Mouse (Mus musculus) CH12.LX (cell line): ENCODE data around the gene Spata9. TPM values are rescaled to one million over a fixed set of nuclear protein-coding genes. Genes with fewer than 3 reads are reported as not detected.

Experiments
- DNase-seq: peaks from one replicate; pipeline ENCODE4 v3.0.0-alpha.2; 2013; ENCODE audit errors: extremely low read depth
- H3K27ac ChIP-seq: 2 replicates; pipeline ENCODE4 v1.5.1; 2012; ENCODE audit warnings: low read depth, mild to moderate bottlenecking, control low read depth, moderate library complexity; ENCODE audit not compliant: insufficient read depth
- H3K27me3 ChIP-seq: replicated peaks from 2 replicates; pipeline ENCODE3; 2012; ENCODE audit warnings: inconsistent platforms
- H3K36me3 ChIP-seq, 2 experiments: replicated peaks in 1 of 2; 2 replicates each; pipeline versions ENCODE3 to v1.6.1; 2012; ENCODE audit warnings: inconsistent platforms in 1 of 2, low read length in 1 of 2, mild to moderate bottlenecking in 1 of 2, mixed read lengths in 1 of 2, moderate library complexity in 1 of 2; ENCODE audit not compliant: control insufficient read depth in 1 of 2, insufficient read depth in 1 of 2
- H3K4me1 ChIP-seq, 2 experiments: 2 replicates each; pipeline ENCODE4 v1.6.1; 2012; ENCODE audit warnings: inconsistent platforms in 1 of 2, moderate library complexity in 1 of 2; ENCODE audit not compliant: insufficient read depth in 2 of 2, control insufficient read depth in 1 of 2
- H3K4me2 ChIP-seq: 2 replicates; pipeline ENCODE4 v1.6.1; 2012; ENCODE audit warnings: low read depth, mild to moderate bottlenecking, control low read depth; ENCODE audit not compliant: poor library complexity, insufficient read depth, severe bottlenecking
- H3K4me3 ChIP-seq, 3 experiments: fragments of 150-350 bp in 1 of 3; sonication (generic) in 1 of 3; replicated peaks in 1 of 3; 2 replicates each; pipeline versions ENCODE3 to v1.5.1; 2011 to 2012; ENCODE audit warnings: low read depth in 2 of 3, low read length in 2 of 3, mild to moderate bottlenecking in 2 of 3, moderate library complexity in 2 of 3, control low read depth in 1 of 3, improper control_type of control experiment in 1 of 3, inconsistent platforms in 1 of 3, mixed read lengths in 1 of 3; ENCODE audit not compliant: poor library complexity in 1 of 3
- H3K79me2 ChIP-seq: replicated peaks from 2 replicates; pipeline ENCODE4 v1.6.1; 2012; ENCODE audit warnings: mild to moderate bottlenecking, moderate library complexity; ENCODE audit not compliant: control insufficient read depth, poor library complexity, insufficient read depth, severe bottlenecking; ENCODE audit errors: extremely low read depth
- H3K9ac ChIP-seq: 2 replicates; pipeline ENCODE4 v1.6.1; 2012; ENCODE audit warnings: low read depth, mild to moderate bottlenecking, control low read depth, moderate library complexity; ENCODE audit not compliant: insufficient read depth
- H3K9me3 ChIP-seq: replicated peaks from 2 replicates; pipeline ENCODE3; 2012; ENCODE audit warnings: low read length, inconsistent platforms, mixed read lengths
- CHD2 ChIP-seq: IDR thresholded peaks from 2 replicates; pipeline ENCODE4 v1.6.1; 2011; ENCODE audit warnings: low read length, improper control_type of control experiment
- CTCF ChIP-seq, 2 experiments: IDR thresholded peaks in 1 of 2; conservative IDR thresholded peaks in 1 of 2; 2 replicates each; pipeline ENCODE4 v1.5.1; 2011 to 2012; ENCODE audit warnings: low read depth in 2 of 2, low read length in 2 of 2, improper control_type of control experiment in 1 of 2, inconsistent platforms in 1 of 2, mild to moderate bottlenecking in 1 of 2, moderate library complexity in 1 of 2
- ELF1 ChIP-seq: IDR thresholded peaks from 2 replicates; pipeline ENCODE4 v1.6.1; 2014; ENCODE audit warnings: low read depth, mild to moderate bottlenecking, inconsistent platforms, low read length, improper control_type of control experiment
- EP300 ChIP-seq: IDR thresholded peaks from 2 replicates; pipeline ENCODE4 v1.6.1; 2011; ENCODE audit warnings: low read length, improper control_type of control experiment
- IRF4 ChIP-seq: IDR thresholded peaks from 2 replicates; pipeline ENCODE4 v1.6.1; 2014; ENCODE audit warnings: low read depth, mild to moderate bottlenecking, inconsistent platforms, low read length, improper control_type of control experiment
- JUN ChIP-seq: IDR thresholded peaks from 2 replicates; pipeline ENCODE4 v1.6.1; 2011; ENCODE audit warnings: low read depth, mild to moderate bottlenecking, low read length, improper control_type of control experiment, moderate library complexity; ENCODE audit not compliant: insufficient read depth
- JUND ChIP-seq: conservative IDR thresholded peaks from 2 replicates; pipeline ENCODE4 v1.6.1; 2011; ENCODE audit warnings: low read depth, low read length, improper control_type of control experiment
- KAT2A ChIP-seq: IDR thresholded peaks from 2 replicates; pipeline ENCODE4 v1.6.1; 2012; ENCODE audit warnings: low read length, improper control_type of control experiment, inconsistent platforms; ENCODE audit not compliant: insufficient replicate concordance
- MAFK ChIP-seq: IDR thresholded peaks from 2 replicates; pipeline ENCODE4 v1.6.1; 2011; ENCODE audit warnings: low read length, improper control_type of control experiment; ENCODE audit not compliant: insufficient replicate concordance
- MAZ ChIP-seq: IDR thresholded peaks from 2 replicates; pipeline ENCODE4 v1.6.1; 2012; ENCODE audit warnings: low read depth, mild to moderate bottlenecking, inconsistent platforms, low read length, improper control_type of control experiment, moderate library complexity
- MXI1 ChIP-seq: IDR thresholded peaks from 2 replicates; pipeline ENCODE4 v1.6.1; 2011; ENCODE audit warnings: mild to moderate bottlenecking, low read depth, low read length, improper control_type of control experiment
- MYC ChIP-seq: IDR thresholded peaks from 2 replicates; pipeline ENCODE4 v1.6.1; 2011; ENCODE audit warnings: low read depth, mild to moderate bottlenecking, improper control_type of control experiment, low read length
- NELFE ChIP-seq: IDR thresholded peaks from 2 replicates; pipeline ENCODE4 v1.6.1; 2011; ENCODE audit warnings: low read depth, low read length, improper control_type of control experiment
- PAX5 ChIP-seq: IDR thresholded peaks from 2 replicates; pipeline ENCODE4 v1.6.1; 2012; ENCODE audit warnings: low read length, inconsistent platforms, mixed read lengths
- POLR2A ChIP-seq: IDR thresholded peaks from 2 replicates; pipeline ENCODE4 v1.6.1; 2011; ENCODE audit warnings: low read depth, mild to moderate bottlenecking, improper control_type of control experiment, low read length
- POLR2AphosphoS2 ChIP-seq: IDR thresholded peaks from 2 replicates; pipeline ENCODE4 v1.6.1; 2011; ENCODE audit warnings: low read depth, low read length, improper control_type of control experiment
- RAD21 ChIP-seq: IDR thresholded peaks from 2 replicates; pipeline ENCODE4 v1.6.1; 2011; ENCODE audit warnings: low read depth, mild to moderate bottlenecking, low read length, improper control_type of control experiment, moderate library complexity
- RCOR1 ChIP-seq: conservative IDR thresholded peaks from 2 replicates; pipeline ENCODE4 v1.6.1; 2012; ENCODE audit warnings: low read depth, mild to moderate bottlenecking, inconsistent platforms, low read length, improper control_type of control experiment
- SIN3A ChIP-seq: IDR thresholded peaks from 2 replicates; pipeline ENCODE4 v1.6.1; 2012; ENCODE audit warnings: low read length, improper control_type of control experiment, inconsistent platforms
- TBP ChIP-seq: conservative IDR thresholded peaks from 2 replicates; pipeline ENCODE4 v1.6.1; 2011; ENCODE audit warnings: low read depth, low read length, improper control_type of control experiment
- USF1 ChIP-seq: IDR thresholded peaks from 2 replicates; pipeline ENCODE4 v1.6.1; 2014; ENCODE audit warnings: low read depth, mild to moderate bottlenecking, inconsistent platforms, low read length, improper control_type of control experiment
- ZMIZ1 ChIP-seq: IDR thresholded peaks from 2 replicates; pipeline ENCODE4 v1.6.1; 2012; ENCODE audit warnings: low read depth, mild to moderate bottlenecking, inconsistent platforms, low read length, improper control_type of control experiment
- ZNF384 ChIP-seq: IDR thresholded peaks from 2 replicates; pipeline ENCODE4 v1.6.1; 2012; ENCODE audit warnings: low read depth, low read length, improper control_type of control experiment, inconsistent platforms
- dilution Hi-C: fragments of 300-500 bp; cut with MboI; formaldehyde crosslinking; loops from 2 replicates; pipeline ENCODE4 v1.14.3; 2020; ENCODE audit warnings: low sequenced_read_pairs; ENCODE audit not compliant: extremely low pct_unique_long_range_greater_than_20kb, extremely low pct_ligation_motif_present
- in situ Hi-C: fragments of 300-500 bp; cut with MboI; formaldehyde crosslinking; loops from 3 replicates; pipeline ENCODE4 v1.14.3; 2019; ENCODE audit warnings: low sequenced_read_pairs, low pct_ligation_motif_present, low pct_unique_long_range_greater_than_20kb, mixed read lengths
- polyA plus RNA-seq: library from polyadenylated mRNA; unstranded; fragments of >175 nt; gene quantifications from 2 replicates; pipeline ENCODE4 v1.2.1, GENCODE M21; 2012; ENCODE audit warnings: low read depth; ENCODE audit not compliant: insufficient read length
- total RNA-seq, 2 experiments: library from RNA; depleted of rRNA; stranded (reverse); fragments of 300-350 nt in 1 of 2; fragments of >200 nt in 1 of 2; gene quantifications; 2 replicates each; pipeline ENCODE4 v1.2.3; 2012 to 2014

The Spata9 gene
- total and polyA plus RNA-seq, 3 experiments = 0.36 TPM; not detected in 2

- in situ Hi-C loops = no loop called here
- no peaks in the 10 kb centered on the region for H3K36me3 ChIP-seq
Measured at GRCm38 (mm10) chr13:75975629-75976028, 8.7 kb downstream of the Spata9 start.

GRCm38 (mm10) chr13:75976218-75976617 is 9.3 kb downstream of the Spata9 start:
- Histone ChIP-seq H3K79me2 (no peaks in the 10 kb centered on the region), H3K27ac (no peak overlapping the region), H3K9ac (no peak overlapping the region), H3K4me2 (no peak overlapping the region), H3K4me3 (no peak overlapping the region), H3K27me3 (no peaks in the 10 kb centered on the region), H3K4me1 (no peaks in the 10 kb centered on the region), H3K9me3 (no peaks in the 10 kb centered on the region), H3K36me3 (no peaks in the 10 kb centered on the region)
- dilution Hi-C loops = no loop called here
- DNase-seq = no peak
- TF ChIP-seq ELF1 (no peak), JUND (no peak), RAD21 (no peak), ZNF384 (no peak), CHD2 (no peak), USF1 (no peak), CTCF (conservative IDR thresholded peaks at IDR 0.05 in 1 of 2, IDR thresholded peaks at IDR 0.05 in 1 of 2; ENCODE audit: low read depth in 2 of 2, low read length in 2 of 2) (no peak), TBP (no peak), POLR2A (no peak), MXI1 (no peak), PAX5 (no peak), SIN3A (no peak), NELFE (no peak), RCOR1 (no peak), MAZ (no peak), IRF4 (no peak), MYC (no peak)
- in situ Hi-C loops = no loop called here

More at GRCm38 (mm10) chr13:75975629-75976028, 8.7 kb downstream of the Spata9 start:
- no peak for DNase-seq
- dilution Hi-C loops = no loop called here
- Histone ChIP-seq H3K27ac (no peak overlapping the region), H3K4me2 (no peak overlapping the region), H3K79me2 (no peaks in the 10 kb centered on the region), H3K9ac (no peak overlapping the region), H3K9me3 (no peaks in the 10 kb centered on the region), H3K4me3 (no peak overlapping the region), H3K27me3 (no peaks in the 10 kb centered on the region), H3K4me1 (no peaks in the 10 kb centered on the region)
- no peak for TF ChIP-seq MAFK
- no peak for TF ChIP-seq ZMIZ1
- no peak for TF ChIP-seq POLR2AphosphoS2
- TF ChIP-seq RAD21 = no peak
- TF ChIP-seq KAT2A = no peak
- no peak for TF ChIP-seq CTCF (conservative IDR thresholded peaks at IDR 0.05 in 1 of 2, IDR thresholded peaks at IDR 0.05 in 1 of 2; ENCODE audit: low read depth in 2 of 2, low read length in 2 of 2)
- TF ChIP-seq PAX5 = no peak
- TF ChIP-seq EP300 = no peak
- no peak for TF ChIP-seq SIN3A
- TF ChIP-seq JUN = no peak
- no peak for TF ChIP-seq TBP
- TF ChIP-seq MAZ = no peak
- TF ChIP-seq CHD2 = no peak
